Comparison of ENCODE assay signal across 15 mouse cellular contexts in genomic region chrX:112368426-112368825, GRCm38 (mm10). TPM values are rescaled to one million over a fixed set of nuclear protein-coding genes. Genes with fewer than 3 reads are reported as not detected.
DNase-seq lines count a peak whose midpoint lies in the region; TF ChIP-seq lines count a peak whose summit lies in the region.
"Had no signal": no experiment of that assay in that cellular context is flagged by ENCODE, and none has a peak within 500 bp of the region (broad histone marks: within the 10 kb centered on the region; RNA-seq: fewer than 3 reads in every experiment).

No protein-coding gene starts in this region.

- 33% methylated on average over 4 of the region's 4 CpGs for WGBS in small intestine, adult 2 months

- no peaks in the 10 kb centered on the region for H3K4me1 ChIP-seq in small intestine, adult 2 months (ENCODE audit: control insufficient read depth, insufficient read depth, insufficient read length, low read length)
- H3K4me1 ChIP-seq: kidney, embryonic 15.5 days; liver, embryonic 15.5 days; midbrain, embryonic 10.5 days; neural tube, embryonic 13.5 days had no signal

- H3K27ac ChIP-seq in small intestine, adult 2 months (ENCODE audit: insufficient read depth, low read depth, low read length): no peak overlapping the region
- H3K27ac ChIP-seq: kidney, embryonic 15.5 days; liver, embryonic 15.5 days; midbrain, embryonic 10.5 days; neural tube, embryonic 13.5 days had no signal

- TF ChIP-seq CTCF in small intestine, adult 2 months (IDR thresholded peaks at IDR 0.05; ENCODE audit: extremely low read depth, insufficient read length, insufficient replicate concordance, low read depth, low read length): peak; percentile 47; the same call in 1 of the 2 replicates

- H3K36me3 ChIP-seq in small intestine, adult 2 months (ENCODE audit: control insufficient read depth, insufficient read depth, low read length): 0 out of 2 replicates have a peak, but pooled peaks cover 3% of the 10 kb centered on the region
- H3K36me3 ChIP-seq: neural tube, embryonic 13.5 days had no signal

- no peak for TF ChIP-seq POLR2A in small intestine, adult 2 months (IDR thresholded peaks at IDR 0.05; ENCODE audit: low read depth, low read length)

- DNase-seq in embryo, embryonic 10 days (ENCODE audit: low spot score): peak; percentile 7
- no peak for DNase-seq in embryo, embryonic 10.5 days (ENCODE audit: low spot score)
- DNase-seq in kidney, postnatal 4 days: peak; percentile 4 to 14
- no peak for DNase-seq in kidney, adult 18-20 months
- peak; percentile 11 for DNase-seq in right cerebral cortex, postnatal 14 days
- no peak for DNase-seq in right cerebral cortex, postnatal 25 days
- no peak for DNase-seq in urinary bladder, postnatal 4 days (ENCODE audit: low spot score in 2 of 2)
- DNase-seq: gastrocnemius, postnatal 36 days; heart, postnatal 10 days had no signal

- no peak overlapping the region for H3K4me3 ChIP-seq in small intestine, adult 2 months (ENCODE audit: low read depth, low read length)
- H3K4me3 ChIP-seq: kidney, embryonic 15.5 days; liver, embryonic 15.5 days; midbrain, embryonic 10.5 days; neural tube, embryonic 13.5 days had no signal

- no peaks in the 10 kb centered on the region for H3K27me3 ChIP-seq in small intestine, adult 2 months (ENCODE audit: control insufficient read depth, insufficient read depth, low read length)
- H3K27me3 ChIP-seq: kidney, embryonic 15.5 days; liver, embryonic 15.5 days; neural tube, embryonic 13.5 days had no signal

RNA-seq across cellular contexts. Expression of gene Satl1, which starts 38.2 kb away (rescaled TPM):
- not detected in 2 replicates for polyA plus RNA-seq in small intestine, adult 2 months (2012; rRNA removed)
- polyA plus RNA-seq: forebrain, embryonic 11.5 days; kidney, embryonic 15.5 days; liver, embryonic 15.5 days; midbrain, embryonic 10.5 days; neural tube, embryonic 13.5 days had no signal

RNA-seq across cellular contexts. Expression of gene Apool, which starts 57.3 kb away (rescaled TPM):
- polyA plus RNA-seq in small intestine, adult 2 months (2012; rRNA removed): 0.74 and 1.3 TPM in 2 replicates

Comparison
In these comparisons a context has a peak if more than half of its experiments do, and no peak if none do; other contexts are left out.
1. DNase-seq: peak in embryo, embryonic 10 days (single experiment), kidney, postnatal 4 days (2 of 2) and right cerebral cortex, postnatal 14 days (single experiment); none in embryo, embryonic 10.5 days (single experiment), kidney, adult 18-20 months (single experiment), right cerebral cortex, postnatal 25 days (single experiment) and urinary bladder, postnatal 4 days (0 of 2).